Mouse (Mus musculus) gastrocnemius, adult 18-20 months (tissue): ENCODE measurements around the gene Rpl23a. TPM values are rescaled to one million over a fixed set of nuclear protein-coding genes. Genes with fewer than 3 reads are reported as not detected.

ENCODE experiments used
- DNase-seq: peaks from one replicate; pipeline ENCODE4 v3.0.0; 2021; ENCODE audit warnings: low spot score
- long read RNA-seq, 2 experiments: library from polyadenylated mRNA; stranded (forward); transcript quantifications; one replicate each; pipeline ENCODE4 v2.0.0; 2021
- total RNA-seq, 2 experiments: library from RNA; stranded (reverse); gene quantifications; 2 replicates each; pipeline ENCODE4 v1.2.3; 2021

Rpl23a gene
- 100 to 1,000 TPM; 845 to 889 TPM for total RNA-seq
- long read RNA-seq, experiment 1, transcript Rpl23a-201 (5 exons, 560 nt) = major isoform, 136 of 141 reads
- long read RNA-seq, experiment 1, partial matches to known transcripts = 0 of 141 reads
- long read RNA-seq, experiment 1, other reads (novel, unspliced or antisense) = 1 of 141 reads
- long read RNA-seq, experiment 2, transcript Rpl23a-201 (5 exons, 560 nt) = major isoform, 127 of 131 reads
- long read RNA-seq, experiment 2, partial matches to known transcripts = 1 of 131 reads
- long read RNA-seq, experiment 2, other reads (novel, unspliced or antisense) = 0 of 131 reads

- DNase-seq = peak; percentile 82
Measured at GRCm38 (mm10) chr11:78182961-78183844, at the start of gene Rpl23a. Gene Rpl23a, minus strand, starts transcription at chr11:78183584.

- no peak for DNase-seq
Measured at GRCm38 (mm10) chr11:78231518-78231917, 48.1 kb upstream of the Rpl23a start.

GRCm38 (mm10) chr11:78223586-78223985 lies 40.2 kb upstream of the Rpl23a start:
- DNase-seq = peak; percentile 59

GRCm38 (mm10) chr11:78215709-78216317 lies 32.4 kb upstream of the Rpl23a start:
- no peak for DNase-seq

- DNase-seq = no peak
Measured at GRCm38 (mm10) chr11:78213086-78213817, 29.9 kb upstream of the Rpl23a start.

- DNase-seq = no peak
Measured at GRCm38 (mm10) chr11:78211513-78211912, 28.1 kb upstream of the Rpl23a start.

- DNase-seq = no peak
Measured at GRCm38 (mm10) chr11:78210615-78211014, 27.2 kb upstream of the Rpl23a start.

GRCm38 (mm10) chr11:78209886-78210285 lies 26.5 kb upstream of the Rpl23a start:
- DNase-seq = no peak

GRCm38 (mm10) chr11:78207190-78207589 lies 23.8 kb upstream of the Rpl23a start:
- DNase-seq = no peak

GRCm38 (mm10) chr11:78205361-78206206 lies 22.2 kb upstream of the Rpl23a start:
- no peak for DNase-seq

GRCm38 (mm10) chr11:78204287-78204686 lies 20.9 kb upstream of the Rpl23a start:
- no peak for DNase-seq

- DNase-seq = no peak
Measured at GRCm38 (mm10) chr11:78202372-78202771, 19.0 kb upstream of the Rpl23a start.

GRCm38 (mm10) chr11:78195101-78195863 lies 11.9 kb upstream of the Rpl23a start:
- DNase-seq = no peak

- DNase-seq = peak; percentile 79
Measured at GRCm38 (mm10) chr11:78194411-78195100, 11.2 kb upstream of the Rpl23a start.

- no peak for DNase-seq
Measured at GRCm38 (mm10) chr11:78193113-78193512, 9.7 kb upstream of the Rpl23a start, which contains the start of gene Proca1. Gene Proca1, plus strand, starts transcription at chr11:78193392.

- DNase-seq = no peak
Measured at GRCm38 (mm10) chr11:78190041-78190440, 6.7 kb upstream of the Rpl23a start.

GRCm38 (mm10) chr11:78189234-78190040 lies 6.1 kb upstream of the Rpl23a start:
- peak; percentile 21 for DNase-seq
